Mouse (Mus musculus): ENCODE results near the gene Pacsin3. TPM values are rescaled to one million over a fixed set of nuclear protein-coding genes. Genes with fewer than 3 reads are reported as not detected.

Pacsin3 gene
- polyA plus RNA-seq, 1 experiment = 3.7 TPM

DNA sequence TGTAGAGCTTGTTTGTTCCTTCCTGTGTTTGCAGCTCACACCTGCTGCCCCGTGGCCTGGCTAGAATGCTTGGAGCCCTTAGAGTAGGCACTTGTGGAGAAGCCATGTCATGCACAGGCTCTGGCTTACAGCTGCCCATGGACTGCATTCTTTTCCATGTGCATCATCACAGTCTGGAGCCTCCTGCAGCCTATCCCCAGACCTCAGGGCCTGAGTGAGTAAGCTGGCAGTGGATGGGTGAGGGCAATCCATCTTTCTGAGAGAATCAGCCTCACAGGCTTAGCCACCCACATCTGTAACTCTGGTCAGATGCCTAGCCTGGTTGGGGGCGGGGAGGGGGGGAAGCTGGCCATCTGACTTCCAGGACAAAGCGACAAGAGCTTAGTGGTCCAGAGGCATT lies 43.4 kb downstream of the Pacsin3 start:
- 78% methylated on average over 3 of the region's 3 CpGs for WGBS
- no peak for DNase-seq (ENCODE audit: low read depth, low spot score)

DNA sequence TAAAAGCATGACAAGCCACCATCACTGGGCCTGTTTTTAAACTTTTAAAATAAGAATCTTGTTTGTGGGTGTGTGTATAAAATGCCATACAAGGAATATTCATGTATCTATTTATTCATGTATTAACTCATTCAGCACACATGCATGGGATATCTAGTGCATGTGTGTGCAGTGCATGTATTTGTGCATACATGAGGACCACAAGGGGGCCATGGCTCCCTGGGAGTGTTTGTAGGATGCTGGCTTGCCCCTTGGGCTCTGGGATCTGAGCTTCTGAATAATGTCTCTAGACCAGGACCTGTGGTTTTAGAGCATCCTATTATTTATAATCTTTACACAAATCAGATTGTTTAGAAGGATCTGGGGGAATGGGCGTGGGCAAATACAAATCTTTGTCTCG lies 45.0 kb downstream of the Pacsin3 start:
- WGBS = 95% methylated on average over 2 of the region's 2 CpGs
- DNase-seq (ENCODE audit: low read depth, low spot score) = no peak

- no peak for DNase-seq (ENCODE audit: low read depth, low spot score)
- 51% methylated on average over 2 of the region's 2 CpGs for WGBS
Observed at GRCm38 (mm10) chr2:91301836-91302235, 46.1 kb downstream of the Pacsin3 start.

GRCm38 (mm10) chr2:91302845-91303244 lies 47.1 kb downstream of the Pacsin3 start:
- WGBS = 94% methylated on average over 3 of the region's 3 CpGs
- no peak for DNase-seq (ENCODE audit: low read depth, low spot score)

DNA sequence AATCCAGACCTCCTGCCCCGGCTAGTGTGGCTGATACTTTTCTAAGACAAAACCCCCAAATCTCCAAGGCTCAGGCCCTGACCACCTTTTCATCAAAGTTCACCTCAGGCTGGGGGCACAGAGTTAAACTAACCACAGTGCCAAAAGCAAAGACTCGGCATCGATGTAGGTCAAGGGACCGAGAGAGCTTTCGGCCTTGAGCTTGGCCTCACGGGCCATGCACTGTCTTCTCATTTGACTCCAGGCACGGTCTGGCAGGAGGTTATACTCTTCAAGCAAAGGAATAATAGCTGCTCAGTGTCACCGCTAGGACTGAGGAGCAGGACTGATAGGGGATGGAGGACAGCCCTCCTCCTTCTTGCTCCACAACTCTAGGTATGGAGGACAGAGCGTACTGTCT lies 50.2 kb downstream of the Pacsin3 start:
- DNase-seq (ENCODE audit: low read depth, low spot score) = no peak
- 97% methylated on average over 9 of the region's 9 CpGs for WGBS

GRCm38 (mm10) chr2:91306589-91306988 lies 50.8 kb downstream of the Pacsin3 start:
- DNase-seq (ENCODE audit: low read depth, low spot score) = no peak

DNA sequence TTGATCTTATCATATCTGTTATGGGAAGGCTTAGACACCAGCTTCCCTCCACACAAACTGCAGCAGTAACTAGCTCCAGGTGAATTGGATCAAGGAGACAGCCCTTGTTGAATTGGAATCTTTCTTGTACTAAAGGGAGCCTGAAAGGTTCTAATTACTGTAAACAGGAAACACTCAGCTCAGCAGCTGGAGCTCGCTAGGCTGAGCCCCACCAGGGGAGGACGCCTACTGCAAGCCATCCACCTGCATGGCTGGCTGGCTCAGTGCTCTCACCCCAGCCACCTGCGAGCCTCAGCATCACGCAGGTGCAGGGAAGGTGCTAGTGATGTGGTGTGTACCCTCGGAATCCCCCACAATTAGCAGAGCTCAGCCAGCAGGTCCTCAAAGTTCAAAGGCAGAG lies 52.9 kb downstream of the Pacsin3 start:
- no peak for DNase-seq (ENCODE audit: low read depth, low spot score)
- WGBS = 15% methylated on average over 5 of the region's 5 CpGs

- WGBS = 30% methylated on average over 3 of the region's 3 CpGs
- no peak for DNase-seq (ENCODE audit: low read depth, low spot score)
Observed at GRCm38 (mm10) chr2:91309546-91309945, 53.8 kb downstream of the Pacsin3 start.

- 35% methylated on average over 10 of the region's 10 CpGs for WGBS
Observed at GRCm38 (mm10) chr2:91312578-91313311, 57.0 kb downstream of the Pacsin3 start.

GRCm38 (mm10) chr2:91314184-91314583 lies 58.4 kb downstream of the Pacsin3 start:
- 82% methylated on average over 7 of the region's 7 CpGs for WGBS
- no peak for DNase-seq (ENCODE audit: low read depth, low spot score)

More at GRCm38 (mm10) chr2:91312578-91313311, 57.0 kb downstream of the Pacsin3 start:
- no peak for DNase-seq (ENCODE audit: low read depth, low spot score)

Other genes starting within 250 kb of the Pacsin3 start
- gene Rapsn, start 220.3 kb upstream of the Pacsin3 start, polyA plus RNA-seq (2012; rRNA removed) = 0.49 and 0.50 TPM in 2 replicates
- gene Psmc3, start 201.9 kb upstream of the Pacsin3 start, polyA plus RNA-seq (2012; rRNA removed) = 112 and 116 TPM in 2 replicates
- gene Slc39a13, start 185.5 kb upstream of the Pacsin3 start, polyA plus RNA-seq (2012; rRNA removed) = 21.4 and 22.7 TPM in 2 replicates
- 26.7 and 32.6 TPM in 2 replicates for gene Spi1, start 173.6 kb upstream of the Pacsin3 start, polyA plus RNA-seq (2012; rRNA removed)
- gene Mybpc3, start 137.8 kb upstream of the Pacsin3 start, polyA plus RNA-seq (2012; rRNA removed) = 0.10 and 0.11 TPM in 2 replicates
- 11.2 and 16.8 TPM in 2 replicates for gene Madd, start 72.1 kb upstream of the Pacsin3 start, polyA plus RNA-seq (2012; rRNA removed)
- 70.2 and 109 TPM in 2 replicates for gene Nr1h3, start 53.1 kb upstream of the Pacsin3 start, polyA plus RNA-seq (2012; rRNA removed)
- gene Acp2, start 53.1 kb upstream of the Pacsin3 start, polyA plus RNA-seq (2012; rRNA removed) = 17.8 and 34.3 TPM in 2 replicates
- gene Ddb2, start 19.0 kb upstream of the Pacsin3 start, polyA plus RNA-seq (2012; rRNA removed) = 10.3 and 14.4 TPM in 2 replicates
- gene Arfgap2, start 9.0 kb downstream of the Pacsin3 start, polyA plus RNA-seq (2012; rRNA removed) = 32.7 and 34.7 TPM in 2 replicates
- gene 1110051M20Rik, start 188.8 kb downstream of the Pacsin3 start, polyA plus RNA-seq (2012; rRNA removed) = 8.4 and 8.5 TPM in 2 replicates
- 7.4 and 13.1 TPM in 2 replicates for gene Lrp4, start 201.6 kb downstream of the Pacsin3 start, polyA plus RNA-seq (2012; rRNA removed)

All from large intestine, adult 2 months (tissue).